Mouse (Mus musculus): ENCODE results near the gene D630045J12Rik.

DNA sequence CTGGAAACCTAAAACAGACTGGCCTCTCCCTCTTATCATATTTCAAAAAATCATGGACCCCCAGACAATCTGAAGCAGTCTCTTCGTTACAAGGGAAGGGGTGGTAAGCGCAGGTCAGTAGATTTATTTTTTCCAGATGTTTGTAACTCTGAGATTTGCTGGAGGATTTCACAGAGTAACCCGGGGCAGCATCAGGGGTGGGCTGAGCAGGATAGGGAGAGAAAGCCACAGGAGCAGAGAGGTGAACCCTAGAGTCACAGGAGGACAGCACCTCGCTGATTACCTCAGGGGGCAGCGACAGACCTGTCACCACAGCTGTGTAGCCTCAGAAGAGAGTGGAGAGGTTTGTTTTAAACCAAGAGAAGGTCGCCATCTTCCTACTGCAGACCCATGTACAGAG, 88.4 kb downstream of the D630045J12Rik start:
- TF ChIP-seq CTCF (IDR thresholded peaks at IDR 0.05; ENCODE audit: control insufficient read depth, insufficient read depth, insufficient read length) (no peak), MAX (IDR thresholded peaks at IDR 0.05) (no peak), CEBPB (IDR thresholded peaks at IDR 0.05; ENCODE audit: low read depth) (no peak), USF1 (IDR thresholded peaks at IDR 0.05; ENCODE audit: low read depth) (no peak), MYOD1 (IDR thresholded peaks at IDR 0.05; ENCODE audit: control insufficient read depth, insufficient read length, low read depth) (no peak)
